Mouse (Mus musculus): Measurements from ENCODE around the gene Slc45a3. TPM values are rescaled to one million over a fixed set of nuclear protein-coding genes. Genes with fewer than 3 reads are reported as not detected.
A peak's percentile ranks its signal among the peaks of the same experiment; 100 is the strongest.

Slc45a3 gene
- polyA plus RNA-seq, 1 experiment from 2014 or later, result 4.0 TPM

GRCm38 (mm10) chr1:131965818-131966217 is 3.1 kb downstream of the Slc45a3 start:
- Histone ChIP-seq H3K36me3 (no peaks in the 10 kb centered on the region), H3K4me3 (no peak overlapping the region), H3K9ac (no peak overlapping the region), H3K27me3 (peaks cover 68% of the 10 kb centered on the region), H3K9me3 (replicated peaks) (no peaks in the 10 kb centered on the region), H3K4me1 (replicated peaks) (peaks cover 27% of the 10 kb centered on the region), H3K27ac (no peak overlapping the region), H3K4me2 (0 out of 2 replicates have a peak overlapping the region, but pooled peaks have one; percentile 7)
- no peak for ATAC-seq (replicated peaks; ENCODE audit: insufficient number of reproducible peaks, insufficient read depth, low FRiP score, low read depth)
- 44% methylated on average over 5 of the region's 5 CpGs for WGBS

- Histone ChIP-seq H3K27me3 (peaks cover 61% of the 10 kb centered on the region), H3K36me3 (no peaks in the 10 kb centered on the region), H3K9me3 (replicated peaks) (no peaks in the 10 kb centered on the region), H3K27ac (no peak overlapping the region), H3K4me1 (replicated peaks) (peaks cover 41% of the 10 kb centered on the region), H3K4me2 (no peak overlapping the region), H3K4me3 (no peak overlapping the region), H3K9ac (no peak overlapping the region)
- ATAC-seq (replicated peaks; ENCODE audit: insufficient number of reproducible peaks, insufficient read depth, low FRiP score, low read depth), result no peak
- WGBS, result 65% methylated on average over 7 of the region's 7 CpGs
Measured at GRCm38 (mm10) chr1:131967336-131967735, 4.6 kb downstream of the Slc45a3 start.

DNA sequence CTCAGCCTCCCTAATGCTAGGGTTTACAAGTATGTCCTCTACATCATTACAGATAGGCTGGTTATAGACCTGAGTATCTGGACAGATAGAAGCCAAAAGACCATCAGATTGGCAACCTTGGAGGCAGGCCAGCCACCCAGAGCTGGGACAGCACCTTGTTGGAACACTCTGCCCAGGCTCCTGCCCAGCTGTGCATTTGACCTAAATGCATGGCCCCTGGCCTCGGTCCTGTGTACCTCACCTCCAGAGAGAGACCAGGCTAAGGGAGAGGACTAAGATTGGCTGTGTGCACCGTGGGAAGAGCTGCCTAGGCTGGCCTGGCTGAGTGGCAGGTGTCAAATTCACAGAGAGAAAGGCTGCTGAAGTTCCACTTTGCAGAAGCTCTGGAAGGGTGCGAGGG is 5.8 kb downstream of the Slc45a3 start:
- H3K27ac ChIP-seq, result no peak overlapping the region
- no peaks in the 10 kb centered on the region for H3K9me3 ChIP-seq (replicated peaks)
- no peak overlapping the region for H3K4me2 ChIP-seq
- no peak overlapping the region for H3K4me3 ChIP-seq
- no peak for ATAC-seq (replicated peaks; ENCODE audit: insufficient number of reproducible peaks, insufficient read depth, low FRiP score, low read depth)
- H3K9ac ChIP-seq, result no peak overlapping the region
- WGBS, result 42% methylated on average over 3 of the region's 3 CpGs
- H3K27me3 ChIP-seq, result peaks cover 52% of the 10 kb centered on the region
- H3K4me1 ChIP-seq (replicated peaks), result peaks cover 33% of the 10 kb centered on the region
- no peaks in the 10 kb centered on the region for H3K36me3 ChIP-seq

- Histone ChIP-seq H3K9ac (no peak overlapping the region), H3K9me3 (replicated peaks) (no peaks in the 10 kb centered on the region), H3K4me3 (no peak overlapping the region), H3K27ac (no peak overlapping the region), H3K4me1 (replicated peaks) (peaks cover 30% of the 10 kb centered on the region), H3K4me2 (no peak overlapping the region), H3K27me3 (peaks cover 50% of the 10 kb centered on the region), H3K36me3 (no peaks in the 10 kb centered on the region)
- WGBS, result 72% methylated on average over 6 of the region's 6 CpGs
- ATAC-seq (replicated peaks; ENCODE audit: insufficient number of reproducible peaks, insufficient read depth, low FRiP score, low read depth), result no peak
Measured at GRCm38 (mm10) chr1:131968983-131969382, 6.2 kb downstream of the Slc45a3 start.

GRCm38 (mm10) chr1:131969825-131970224 is 7.1 kb downstream of the Slc45a3 start:
- WGBS, result 60% methylated on average over 4 of the region's 4 CpGs
- Histone ChIP-seq H3K4me1 (replicated peaks) (peaks cover 24% of the 10 kb centered on the region), H3K4me2 (no peak overlapping the region), H3K9ac (no peak overlapping the region), H3K9me3 (replicated peaks) (no peaks in the 10 kb centered on the region), H3K27ac (no peak overlapping the region), H3K4me3 (no peak overlapping the region), H3K36me3 (no peaks in the 10 kb centered on the region), H3K27me3 (peaks cover 47% of the 10 kb centered on the region)
- no peak for ATAC-seq (replicated peaks; ENCODE audit: insufficient number of reproducible peaks, insufficient read depth, low FRiP score, low read depth)

DNA sequence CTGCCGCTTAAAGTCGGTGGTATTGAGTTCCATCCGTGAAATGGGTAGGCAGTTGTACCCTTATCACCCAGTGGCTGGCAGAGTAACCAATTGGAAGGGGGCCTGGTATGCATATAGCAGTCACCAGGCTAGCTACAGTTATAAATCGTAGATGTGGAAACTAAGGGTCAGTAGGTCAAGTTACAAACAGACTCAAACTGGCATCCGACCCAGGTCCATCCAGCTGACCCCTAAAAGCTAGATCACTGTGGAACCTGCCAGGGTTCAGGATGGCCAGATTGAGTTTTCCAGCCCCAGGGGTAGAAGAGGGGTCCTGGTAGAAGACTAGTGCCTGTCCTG is 7.5 kb downstream of the Slc45a3 start:
- no peak overlapping the region; the same call in 1 of the 2 replicates for H3K4me2 ChIP-seq
- no peak overlapping the region for H3K27ac ChIP-seq
- WGBS, result 56% methylated on average over 5 of the region's 5 CpGs

GRCm38 (mm10) chr1:131970661-131971520 is 8.1 kb downstream of the Slc45a3 start:
- peaks cover 24% of the 10 kb centered on the region for H3K4me1 ChIP-seq (replicated peaks)
- peak overlapping the region; percentile 27; the same call in 1 of the 2 replicates for H3K4me2 ChIP-seq
- H3K27me3 ChIP-seq, result peaks cover 43% of the 10 kb centered on the region
- H3K9me3 ChIP-seq (replicated peaks), result no peaks in the 10 kb centered on the region
- no peak overlapping the region for H3K9ac ChIP-seq
- WGBS, result 19% methylated on average over 15 of the region's 16 CpGs
- no peak overlapping the region for H3K4me3 ChIP-seq
- peak overlapping the region; percentile 2; the same call in 1 of the 2 replicates for H3K27ac ChIP-seq
- ATAC-seq (replicated peaks; ENCODE audit: insufficient number of reproducible peaks, insufficient read depth, low FRiP score, low read depth), result peak; percentile 25; the same call in 1 of the 2 replicates
- H3K36me3 ChIP-seq, result no peaks in the 10 kb centered on the region

More for the DNA sequence above, 7.5 kb downstream of the Slc45a3 start:
- Histone ChIP-seq H3K36me3 (no peaks in the 10 kb centered on the region), H3K4me1 (replicated peaks) (peaks cover 24% of the 10 kb centered on the region), H3K9ac (no peak overlapping the region), H3K4me3 (no peak overlapping the region), H3K27me3 (peaks cover 44% of the 10 kb centered on the region), H3K9me3 (replicated peaks) (no peaks in the 10 kb centered on the region)
- ATAC-seq (replicated peaks; ENCODE audit: insufficient number of reproducible peaks, insufficient read depth, low FRiP score, low read depth), result no peak

DNA sequence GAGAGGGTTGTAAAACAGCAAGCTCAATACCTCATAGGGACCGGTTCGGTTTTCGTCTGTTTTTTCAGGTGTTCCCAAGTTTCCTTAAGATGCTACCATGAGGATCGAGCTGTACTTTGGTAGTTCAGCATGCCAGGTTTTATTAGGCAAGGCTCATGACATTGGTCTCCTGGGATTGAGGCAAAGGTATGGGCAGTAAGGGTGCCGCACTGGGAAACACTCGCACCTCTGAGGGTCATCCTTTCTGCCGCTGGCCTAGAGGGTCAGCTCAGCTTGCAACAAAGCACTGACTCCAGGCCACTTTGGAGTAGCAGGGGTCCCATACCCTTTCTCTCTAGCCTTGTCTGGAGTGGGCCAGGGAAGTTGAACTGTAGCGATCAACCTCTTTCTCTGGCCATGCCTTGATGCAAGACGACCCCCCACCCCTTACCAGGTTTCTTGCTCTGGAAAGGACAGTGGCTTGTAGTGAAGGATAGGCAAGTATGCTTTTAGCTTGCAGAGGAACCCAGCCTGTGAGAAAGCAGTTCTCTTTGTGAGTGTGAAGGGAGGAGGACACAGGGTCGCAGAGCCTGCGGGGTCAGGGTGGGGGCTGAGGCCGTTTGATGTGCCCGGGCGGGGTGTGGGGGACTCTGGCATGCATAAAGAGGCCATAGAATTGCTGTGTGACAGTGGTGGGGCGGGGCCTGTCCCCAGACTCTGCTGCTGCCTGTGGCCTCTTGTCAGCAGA is 9.2 kb downstream of the Slc45a3 start:
- ATAC-seq (replicated peaks; ENCODE audit: insufficient number of reproducible peaks, insufficient read depth, low FRiP score, low read depth), result no peak
- Histone ChIP-seq H3K4me3 (no peak overlapping the region), H3K9ac (no peak overlapping the region), H3K9me3 (replicated peaks) (no peaks in the 10 kb centered on the region), H3K36me3 (no peaks in the 10 kb centered on the region), H3K27ac (no peak overlapping the region), H3K4me2 (no peak overlapping the region), H3K4me1 (replicated peaks) (peaks cover 24% of the 10 kb centered on the region), H3K27me3 (peaks cover 38% of the 10 kb centered on the region)
- 50% methylated on average over 15 of the region's 15 CpGs for WGBS

DNA sequence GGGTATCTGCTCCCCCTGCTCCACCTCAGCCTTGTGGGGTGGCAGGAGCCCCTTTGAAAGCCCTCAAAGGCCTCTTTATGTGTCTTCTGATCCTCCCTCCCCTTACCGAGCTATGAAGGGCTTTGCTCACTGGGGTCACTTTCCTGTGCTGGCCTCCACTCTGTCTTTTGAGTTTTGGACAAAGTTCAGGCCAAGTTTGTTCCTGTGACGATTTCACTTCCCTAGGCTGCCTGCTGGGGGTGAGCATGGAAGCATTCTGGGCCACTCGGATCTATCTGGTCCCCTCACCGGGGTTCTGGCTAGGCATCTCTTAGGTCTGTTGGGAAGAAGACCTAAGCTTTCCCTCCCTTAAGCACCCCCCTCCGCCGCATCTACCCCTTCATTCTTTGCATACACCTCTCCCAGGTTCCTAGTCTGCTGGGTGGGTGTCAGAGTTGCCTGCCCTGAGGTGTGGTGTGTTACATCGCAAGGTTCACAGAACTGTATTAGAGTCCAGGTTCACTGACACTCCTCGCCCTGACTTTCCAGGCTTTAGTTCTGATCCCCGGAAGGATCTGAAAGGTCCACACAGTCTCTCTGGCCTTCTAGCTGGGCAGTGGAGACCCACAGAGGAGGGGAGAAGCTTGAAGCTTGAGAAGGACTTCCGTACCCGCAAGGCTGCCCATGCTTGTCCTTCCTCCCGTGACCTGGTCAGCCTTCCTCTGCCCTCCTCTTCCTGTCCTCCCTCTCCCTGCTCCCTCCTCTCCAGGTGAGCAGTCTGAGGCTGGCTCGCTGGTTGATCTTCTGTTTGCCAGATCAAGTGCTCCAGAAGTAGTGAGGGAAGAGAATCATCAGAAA is 9.9 kb downstream of the Slc45a3 start:
- WGBS, result 52% methylated on average over 13 of the region's 13 CpGs
- Histone ChIP-seq H3K9me3 (replicated peaks) (no peaks in the 10 kb centered on the region), H3K27ac (no peak overlapping the region), H3K27me3 (peaks cover 30% of the 10 kb centered on the region), H3K36me3 (no peaks in the 10 kb centered on the region), H3K4me3 (no peak overlapping the region), H3K9ac (no peak overlapping the region), H3K4me2 (no peak overlapping the region), H3K4me1 (replicated peaks) (peaks cover 24% of the 10 kb centered on the region)
- no peak for ATAC-seq (replicated peaks; ENCODE audit: insufficient number of reproducible peaks, insufficient read depth, low FRiP score, low read depth)

- H3K9ac ChIP-seq, result no peak overlapping the region
- H3K27ac ChIP-seq, result no peak overlapping the region
- no peak for ATAC-seq (replicated peaks; ENCODE audit: insufficient number of reproducible peaks, insufficient read depth, low FRiP score, low read depth)
- H3K4me1 ChIP-seq (replicated peaks), result peaks cover 24% of the 10 kb centered on the region
- H3K4me3 ChIP-seq, result no peak overlapping the region
- H3K4me2 ChIP-seq, result no peak overlapping the region
- H3K9me3 ChIP-seq (replicated peaks), result no peaks in the 10 kb centered on the region
- H3K36me3 ChIP-seq, result no peaks in the 10 kb centered on the region
- peaks cover 26% of the 10 kb centered on the region for H3K27me3 ChIP-seq
- WGBS, result 82% methylated on average over 6 of the region's 6 CpGs
Measured at GRCm38 (mm10) chr1:131973991-131974390, 11.2 kb downstream of the Slc45a3 start.

DNA sequence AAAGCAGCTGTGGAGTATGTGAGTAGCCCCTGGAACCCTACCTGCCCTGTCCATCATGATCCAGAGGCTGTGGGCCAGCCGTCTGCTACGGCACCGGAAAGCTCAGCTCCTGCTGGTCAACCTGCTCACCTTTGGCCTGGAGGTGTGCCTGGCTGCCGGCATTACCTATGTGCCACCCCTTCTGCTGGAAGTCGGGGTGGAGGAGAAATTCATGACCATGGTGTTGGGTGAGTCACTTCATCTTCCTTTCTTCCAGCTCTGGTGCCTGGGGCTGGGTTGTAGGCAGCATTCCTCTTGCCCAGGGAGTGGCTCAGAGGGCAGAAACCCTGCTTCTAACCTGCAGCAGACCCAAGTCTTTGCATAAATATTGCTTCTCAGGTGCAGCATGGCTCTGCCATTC is 14.1 kb downstream of the Slc45a3 start:
- no peak for ATAC-seq (replicated peaks; ENCODE audit: insufficient number of reproducible peaks, insufficient read depth, low FRiP score, low read depth)
- WGBS, result 88% methylated on average over 5 of the region's 5 CpGs
- H3K4me3 ChIP-seq, result no peak overlapping the region
- peaks cover 8% of the 10 kb centered on the region for H3K4me1 ChIP-seq (replicated peaks)
- H3K9me3 ChIP-seq (replicated peaks), result no peaks in the 10 kb centered on the region
- H3K9ac ChIP-seq, result no peak overlapping the region
- no peak overlapping the region for H3K27ac ChIP-seq
- peaks cover 15% of the 10 kb centered on the region; the same call in 1 of the 2 replicates for H3K27me3 ChIP-seq
- no peaks in the 10 kb centered on the region for H3K36me3 ChIP-seq
- H3K4me2 ChIP-seq, result no peak overlapping the region
